Mouse (Mus musculus): ENCODE measurements around the gene Parp11.
"Not testable (repeated sequence)": the region's sequence is repeated elsewhere in the genome, so short reads cannot be mapped to it uniquely, and the experiment has no call there.

The Parp11 gene

GRCm38 (mm10) chr6:127494357-127494756 is 47.7 kb downstream of the Parp11 start:
- DNase-seq (ENCODE audit: low read depth in 1 of 2, low spot score in 2 of 2): no peak

- no peak for DNase-seq (ENCODE audit: low read depth in 1 of 2, low spot score in 2 of 2)
Observed at GRCm38 (mm10) chr6:127495251-127495650, 48.6 kb downstream of the Parp11 start.

- no peak for DNase-seq (ENCODE audit: low read depth in 1 of 2, low spot score in 2 of 2)
Observed at GRCm38 (mm10) chr6:127495876-127496275, 49.2 kb downstream of the Parp11 start.

- no peak for DNase-seq (ENCODE audit: low read depth in 1 of 2, low spot score in 2 of 2)
Observed at GRCm38 (mm10) chr6:127496841-127497656, 50.4 kb downstream of the Parp11 start.

- DNase-seq (ENCODE audit: low read depth in 1 of 2, low spot score in 2 of 2): no peak
Observed at GRCm38 (mm10) chr6:127500119-127500518, 53.5 kb downstream of the Parp11 start.

GRCm38 (mm10) chr6:127500806-127501205 is 54.2 kb downstream of the Parp11 start:
- no peak for DNase-seq (ENCODE audit: low read depth in 1 of 2, low spot score in 2 of 2)

GRCm38 (mm10) chr6:127502530-127502929 is 55.9 kb downstream of the Parp11 start:
- DNase-seq (ENCODE audit: low read depth in 1 of 2, low spot score in 2 of 2): no peak

GRCm38 (mm10) chr6:127513776-127514175 is 67.1 kb downstream of the Parp11 start:
- not testable (repeated sequence) for DNase-seq (ENCODE audit: low read depth in 1 of 2, low spot score in 2 of 2)

GRCm38 (mm10) chr6:127521176-127521575 is 74.5 kb downstream of the Parp11 start:
- DNase-seq (ENCODE audit: low read depth in 1 of 2, low spot score in 2 of 2): no peak

- DNase-seq (ENCODE audit: low read depth in 1 of 2, low spot score in 2 of 2): no peak
Observed at GRCm38 (mm10) chr6:127522326-127522725, 75.7 kb downstream of the Parp11 start.

- DNase-seq (ENCODE audit: low read depth in 1 of 2, low spot score in 2 of 2): peak in 1 of 2 experiments; percentile 17
Observed at GRCm38 (mm10) chr6:127524442-127524841, 77.8 kb downstream of the Parp11 start.

- no peak for DNase-seq (ENCODE audit: low read depth in 1 of 2, low spot score in 2 of 2)
Observed at GRCm38 (mm10) chr6:127528625-127529024, 82.0 kb downstream of the Parp11 start.

GRCm38 (mm10) chr6:127529451-127529850 is 82.8 kb downstream of the Parp11 start:
- DNase-seq (ENCODE audit: low read depth in 1 of 2, low spot score in 2 of 2): no peak

- no peak for DNase-seq (ENCODE audit: low read depth in 1 of 2, low spot score in 2 of 2)
Observed at GRCm38 (mm10) chr6:127530206-127530605, 83.6 kb downstream of the Parp11 start.

GRCm38 (mm10) chr6:127531412-127532205 is 85.0 kb downstream of the Parp11 start:
- DNase-seq (ENCODE audit: low read depth in 1 of 2, low spot score in 2 of 2): no peak

GRCm38 (mm10) chr6:127532304-127532703 is 85.7 kb downstream of the Parp11 start:
- DNase-seq (ENCODE audit: low read depth in 1 of 2, low spot score in 2 of 2): no peak

GRCm38 (mm10) chr6:127533766-127534165 is 87.1 kb downstream of the Parp11 start:
- DNase-seq (ENCODE audit: low read depth in 1 of 2, low spot score in 2 of 2): no peak

GRCm38 (mm10) chr6:127537035-127537434 is 90.4 kb downstream of the Parp11 start:
- DNase-seq (ENCODE audit: low read depth in 1 of 2, low spot score in 2 of 2): no peak

GRCm38 (mm10) chr6:127538118-127538517 is 91.5 kb downstream of the Parp11 start:
- DNase-seq (ENCODE audit: low read depth in 1 of 2, low spot score in 2 of 2): no peak

GRCm38 (mm10) chr6:127539226-127539625 is 92.6 kb downstream of the Parp11 start:
- DNase-seq (ENCODE audit: low read depth in 1 of 2, low spot score in 2 of 2): no peak

- no peak for DNase-seq (ENCODE audit: low read depth in 1 of 2, low spot score in 2 of 2)
Observed at GRCm38 (mm10) chr6:127539659-127540058, 93.0 kb downstream of the Parp11 start.

- DNase-seq (ENCODE audit: low read depth in 1 of 2, low spot score in 2 of 2): no peak
Observed at GRCm38 (mm10) chr6:127540517-127540916, 93.9 kb downstream of the Parp11 start.
